Mouse (Mus musculus) C2C12 (cell line): ENCODE measurements at regions not wholly inside any gene's neighbourhood (a gene's known extent, or its start where the extent isn't known, plus 50 kb on each side); places are given as distances from the start of the nearest gene placed in this dataset.

ENCODE experiments used
- CTCF ChIP-seq: IDR thresholded peaks from one replicate; pipeline ENCODE4 v1.5.1; 2011; ENCODE audit not compliant: control insufficient read depth, insufficient read depth, insufficient read length
- MYOG ChIP-seq: IDR thresholded peaks from one replicate; pipeline ENCODE4 v1.6.1; 2011; ENCODE audit not compliant: control insufficient read depth, insufficient read length; ENCODE audit errors: extremely low read depth
- USF1 ChIP-seq: IDR thresholded peaks from one replicate; pipeline ENCODE4 v1.6.1; 2011; ENCODE audit warnings: low read depth, mild to moderate bottlenecking, control low read depth, moderate library complexity

DNA sequence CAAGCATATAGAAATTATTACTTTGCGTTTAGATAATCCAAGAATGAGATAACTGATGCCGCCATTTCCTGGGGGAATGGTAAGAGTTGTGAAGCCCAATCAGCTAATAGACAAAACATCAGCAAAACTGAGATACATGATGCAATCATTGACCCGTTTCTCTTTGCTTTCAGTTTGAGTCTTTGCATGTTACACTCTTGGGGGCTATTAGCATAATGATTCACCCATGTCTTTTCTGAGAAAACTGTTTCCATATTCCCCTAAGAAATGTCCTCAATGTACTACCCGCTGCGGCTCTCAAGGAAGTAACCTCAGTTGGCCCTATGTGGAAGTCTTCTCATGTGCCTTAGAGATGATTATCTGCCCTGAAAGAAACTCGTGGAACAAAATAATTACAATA lies 512.0 kb downstream of the Prdm13 start:
- TF ChIP-seq CTCF: no peak
- TF ChIP-seq USF1: no peak
- TF ChIP-seq MYOG: no peak
